Mouse (Mus musculus) olfactory bulb, adult 2 months (tissue): ENCODE measurements around the gene Ggt6. TPM values are rescaled to one million over a fixed set of nuclear protein-coding genes. Genes with fewer than 3 reads are reported as not detected.

Experiments used
- H3K27ac ChIP-seq: fragments of 200-500 bp; 2 replicates; pipeline ENCODE4 v1.5.1; 2012; ENCODE audit warnings: low read depth, low read length; ENCODE audit not compliant: insufficient read depth
- H3K4me1 ChIP-seq: fragments of 200-500 bp; 2 replicates; pipeline ENCODE4 v1.6.1; 2012; ENCODE audit warnings: low read length; ENCODE audit not compliant: control insufficient read depth, insufficient read depth
- H3K4me3 ChIP-seq: fragments of 200-500 bp; 2 replicates; pipeline ENCODE4 v1.5.1; 2012; ENCODE audit warnings: mild to moderate bottlenecking, low read depth, low read length, moderate library complexity; ENCODE audit not compliant: insufficient read depth
- CTCF ChIP-seq: fragments of 200-500 bp; IDR thresholded peaks from 2 replicates; pipeline ENCODE4 v1.5.1; 2012; ENCODE audit warnings: low read depth, mild to moderate bottlenecking, low read length, moderate library complexity; ENCODE audit not compliant: insufficient read depth
- POLR2A ChIP-seq: fragments of 200-500 bp; IDR thresholded peaks from 2 replicates; pipeline ENCODE4 v1.6.1; 2012; ENCODE audit warnings: mild to moderate bottlenecking, low read depth, low read length, moderate library complexity; ENCODE audit not compliant: insufficient read depth
- WGBS: fragments of 180-500 bp; shearing (Covaris S2); methylation state at CpG from one replicate; pipeline ENCODE4 v1.1.7; 2018; 5-methylcytosine and 5-hydroxymethylcytosine counted together
- polyA plus RNA-seq: library from polyadenylated mRNA; stranded (reverse); fragments of >200 nt; gene quantifications from 2 replicates; pipeline ENCODE4 v1.2.4, GENCODE M21; 2012; ENCODE audit warnings: low replicate concordance; ENCODE audit not compliant: missing spikeins, insufficient read depth, insufficient read length

Ggt6 gene
- polyA plus RNA-seq, 1 experiment: not detected

DNA sequence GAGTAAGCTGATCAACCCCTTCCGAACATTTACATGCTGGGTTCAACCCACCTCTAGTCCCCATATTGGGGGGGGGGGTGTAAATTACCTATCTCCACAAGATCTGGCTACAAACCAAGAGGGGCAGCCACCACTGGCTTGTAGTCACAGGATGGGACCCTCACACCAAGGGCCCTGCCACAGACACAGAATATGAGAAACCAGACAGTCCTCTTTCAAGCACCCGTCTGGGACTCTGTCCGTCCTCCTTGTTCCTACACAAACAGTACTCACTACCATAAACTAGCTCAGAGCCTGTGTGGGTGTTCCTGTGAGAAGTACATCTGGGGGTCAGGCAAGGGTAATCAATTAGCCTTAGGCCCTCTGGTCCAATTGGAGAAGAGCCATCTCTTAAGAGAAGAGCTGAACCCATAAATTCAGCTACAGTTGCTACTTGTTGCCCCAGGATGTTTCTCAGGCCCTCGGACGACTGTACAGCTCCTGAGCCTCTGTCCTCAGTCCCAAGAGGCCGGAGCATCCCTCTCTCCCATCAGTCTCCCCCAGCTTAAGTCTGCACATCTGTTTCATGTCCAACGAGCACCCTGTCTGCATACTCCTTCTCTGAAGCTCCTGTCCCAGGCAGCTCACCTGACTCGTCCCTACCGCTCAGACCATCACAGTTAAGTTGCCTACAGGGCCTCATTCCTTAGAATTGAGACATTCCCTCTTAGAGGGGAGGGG is 26.7 kb upstream of the Ggt6 start:
- H3K27ac ChIP-seq: no peak overlapping the region
- WGBS: 88% methylated on average over 9 of the region's 9 CpGs
- no peak overlapping the region for H3K4me3 ChIP-seq
- H3K4me1 ChIP-seq: peaks cover 7% of the 10 kb centered on the region
- no peak for TF ChIP-seq POLR2A
- TF ChIP-seq CTCF: no peak

DNA sequence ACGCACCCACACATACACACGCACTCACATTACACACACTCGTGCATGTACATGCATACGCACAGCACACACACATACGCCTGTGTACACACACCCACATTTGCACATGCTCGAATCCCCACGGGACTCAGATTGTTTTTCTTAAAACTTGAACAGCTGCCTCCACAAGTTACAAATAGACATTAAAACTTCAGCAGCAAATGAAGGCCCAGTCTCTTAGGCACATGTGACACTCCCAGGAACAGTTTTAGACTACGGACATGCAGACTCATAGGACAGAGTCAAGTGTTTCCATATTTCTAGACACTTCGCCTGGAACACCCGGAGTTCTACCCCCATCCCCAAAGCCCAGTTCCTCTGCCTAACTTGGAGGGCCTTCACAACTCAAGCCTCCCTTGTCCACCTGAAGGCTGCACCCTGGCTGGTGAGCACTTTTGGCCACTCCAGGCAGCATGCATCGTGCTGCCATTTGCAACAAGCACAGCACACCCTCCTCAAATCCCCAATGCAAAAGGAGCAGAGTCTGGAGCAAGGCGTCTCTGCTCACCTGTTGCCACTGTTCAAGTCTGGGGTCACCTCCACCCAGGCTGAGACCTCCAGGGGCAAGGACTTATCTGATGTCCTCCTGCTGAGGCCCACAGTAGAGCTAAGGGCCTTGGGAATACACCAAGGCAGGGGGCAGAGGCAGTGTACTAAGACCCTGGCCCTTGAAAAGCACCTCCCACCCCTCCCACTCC is 25.5 kb upstream of the Ggt6 start:
- H3K4me3 ChIP-seq: peak overlapping the region; percentile 8; the same call in 1 of the 2 replicates
- WGBS: 86% methylated on average over 12 of the region's 12 CpGs
- H3K4me1 ChIP-seq: peaks cover 7% of the 10 kb centered on the region
- no peak overlapping the region for H3K27ac ChIP-seq
- TF ChIP-seq CTCF (no peak), POLR2A (no peak)

DNA sequence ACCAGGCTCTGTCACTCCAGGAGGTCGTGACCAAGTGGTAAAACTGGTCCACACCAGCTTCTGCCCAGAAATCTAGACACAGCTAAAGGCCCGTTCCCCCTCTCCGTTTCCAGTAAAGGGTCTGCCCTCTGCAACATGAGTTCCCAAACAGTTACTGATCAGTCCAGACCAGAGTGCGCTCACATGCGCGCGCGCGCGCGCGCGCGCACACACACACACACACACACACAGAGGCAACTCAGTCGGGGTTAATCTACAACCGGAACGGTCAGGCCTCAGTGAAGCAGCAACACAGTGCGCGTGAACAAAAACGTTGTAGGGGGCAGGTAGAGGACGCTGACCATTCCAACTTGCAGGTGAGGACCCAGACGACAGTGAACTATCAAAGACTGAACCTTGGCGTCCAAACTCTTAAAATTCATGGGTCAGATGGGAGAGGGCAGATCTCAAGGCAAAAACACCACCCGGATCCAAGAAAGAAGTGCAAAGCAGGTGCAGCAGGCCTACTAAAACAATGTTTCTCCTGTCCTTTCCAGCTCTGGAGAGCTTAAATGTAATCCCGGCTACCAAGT is 24.7 kb upstream of the Ggt6 start:
- Histone ChIP-seq H3K27ac (no peak overlapping the region), H3K4me1 (peaks cover 7% of the 10 kb centered on the region), H3K4me3 (peak overlapping the region; percentile 39; the same call in 1 of the 2 replicates)
- 12% methylated on average over 25 of the region's 25 CpGs for WGBS
- TF ChIP-seq POLR2A (no peak), CTCF (no peak)

- no peak within 1 kb of the TSS for H3K27ac ChIP-seq
Observed at GRCm38 (mm10) chr11:72411093-72411921, 24.0 kb upstream of the Ggt6 start, which contains the start of gene Smtnl2. Gene Smtnl2, minus strand, starts transcription at chr11:72411713.

DNA sequence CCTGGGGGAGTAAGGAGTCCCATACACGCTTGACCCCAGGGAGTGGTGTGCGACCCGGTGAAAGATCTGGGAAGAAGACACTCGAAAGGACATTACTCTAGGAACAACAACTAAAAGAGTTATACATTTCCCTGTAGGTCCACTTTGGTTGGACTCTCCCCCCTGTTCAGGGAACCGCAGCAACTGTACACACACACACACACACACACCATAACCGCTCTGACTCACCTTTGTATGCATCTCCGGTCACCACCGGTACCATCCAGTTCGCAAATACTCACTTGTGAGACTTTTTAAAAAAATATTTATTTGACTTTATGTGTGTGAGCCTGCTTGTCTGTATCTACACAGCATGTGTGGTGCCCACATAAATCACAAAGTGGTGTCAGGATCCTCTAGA is 23.4 kb upstream of the Ggt6 start:
- Histone ChIP-seq H3K4me1 (peaks cover 7% of the 10 kb centered on the region), H3K4me3 (no peak overlapping the region), H3K27ac (no peak overlapping the region)
- no peak for TF ChIP-seq CTCF
- TF ChIP-seq POLR2A: no peak
- WGBS: 47% methylated on average over 9 of the region's 9 CpGs

More at GRCm38 (mm10) chr11:72411093-72411921, 24.0 kb upstream of the Ggt6 start, which contains the start of gene Smtnl2:
- H3K4me3 ChIP-seq: peak within 1 kb of the TSS; percentile 39
- no peak for TF ChIP-seq CTCF
- no peak for TF ChIP-seq POLR2A
- under 1% methylated on average over 78 of the region's 86 CpGs for WGBS
- H3K4me1 ChIP-seq: peaks cover 7% of the 10 kb centered on the region

DNA sequence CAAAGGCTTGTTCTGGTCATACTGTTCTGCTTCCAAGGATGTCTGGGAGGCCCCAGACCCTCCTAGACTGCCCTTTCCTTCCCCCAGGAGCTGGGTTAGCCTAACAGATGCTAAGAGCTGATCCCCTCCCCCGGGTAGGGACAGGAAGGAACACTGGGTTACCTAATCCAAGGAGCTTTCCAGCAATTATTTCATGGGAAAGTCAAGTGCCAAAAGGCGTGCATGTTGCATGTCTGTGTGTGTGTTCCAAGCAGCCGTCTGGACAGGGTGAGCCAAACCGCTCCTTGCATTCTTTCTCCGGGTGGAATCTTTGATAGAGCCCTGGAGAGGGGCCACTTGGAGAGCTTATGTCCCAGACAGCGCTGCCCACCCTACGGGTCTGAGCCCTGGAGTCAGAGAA is 22.3 kb upstream of the Ggt6 start:
- 89% methylated on average over 7 of the region's 7 CpGs for WGBS
- no peak overlapping the region for H3K4me3 ChIP-seq
- no peak for TF ChIP-seq POLR2A
- H3K27ac ChIP-seq: no peak overlapping the region
- peaks cover 7% of the 10 kb centered on the region for H3K4me1 ChIP-seq

- Histone ChIP-seq H3K4me1 (peaks cover 10% of the 10 kb centered on the region), H3K4me3 (no peak overlapping the region), H3K27ac (no peak overlapping the region)
- 84% methylated on average over 5 of the region's 5 CpGs for WGBS
- TF ChIP-seq CTCF (no peak), POLR2A (no peak)
Observed at GRCm38 (mm10) chr11:72413601-72414190, 21.6 kb upstream of the Ggt6 start.

GRCm38 (mm10) chr11:72415155-72415554 is 20.2 kb upstream of the Ggt6 start:
- 90% methylated on average over 8 of the region's 8 CpGs for WGBS
- TF ChIP-seq POLR2A (no peak), CTCF (no peak)
- no peak overlapping the region for H3K4me3 ChIP-seq
- H3K4me1 ChIP-seq: peaks cover 10% of the 10 kb centered on the region
- H3K27ac ChIP-seq: no peak overlapping the region
